Mouse (Mus musculus): Measurements from ENCODE around the gene Tmem95. TPM values are rescaled to one million over a fixed set of nuclear protein-coding genes. Genes with fewer than 3 reads are reported as not detected.

Tmem95 gene
- polyA plus RNA-seq, 1 experiment from 2014 or later = not detected

DNA sequence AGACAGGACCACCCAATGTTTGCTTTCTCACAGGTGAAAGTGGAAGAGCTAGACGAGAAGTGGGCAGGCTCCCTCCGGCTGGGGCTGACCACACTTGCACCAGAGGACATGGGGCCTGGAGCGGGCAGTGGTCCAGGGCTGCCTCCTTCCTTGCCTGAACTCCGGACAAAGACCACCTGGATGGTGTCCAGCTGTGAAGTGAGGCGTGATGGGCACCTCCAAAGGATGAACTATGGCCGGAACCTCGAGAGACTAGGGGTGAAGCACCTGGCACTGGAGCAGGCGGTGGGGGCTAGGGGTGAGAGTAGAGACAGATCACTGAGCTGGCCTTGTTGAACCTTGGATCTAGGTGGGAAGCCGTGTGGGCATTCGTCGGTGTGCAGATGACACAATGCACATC, 30.8 kb upstream of the Tmem95 start:
- Histone ChIP-seq H3K9ac (no peak overlapping the region), H3K27ac (no peak overlapping the region), H3K27me3 (no peaks in the 10 kb centered on the region), H3K9me3 (replicated peaks) (no peaks in the 10 kb centered on the region), H3K4me2 (no peak overlapping the region), H3K4me1 (peaks cover 7% of the 10 kb centered on the region), H3K4me3 (no peak overlapping the region), H3K36me3 (ENCODE audit: poor library complexity, severe bottlenecking) (peaks cover 99% of the 10 kb centered on the region)
- no peak for ATAC-seq
- 92% methylated on average over 11 of the region's 11 CpGs for WGBS

DNA sequence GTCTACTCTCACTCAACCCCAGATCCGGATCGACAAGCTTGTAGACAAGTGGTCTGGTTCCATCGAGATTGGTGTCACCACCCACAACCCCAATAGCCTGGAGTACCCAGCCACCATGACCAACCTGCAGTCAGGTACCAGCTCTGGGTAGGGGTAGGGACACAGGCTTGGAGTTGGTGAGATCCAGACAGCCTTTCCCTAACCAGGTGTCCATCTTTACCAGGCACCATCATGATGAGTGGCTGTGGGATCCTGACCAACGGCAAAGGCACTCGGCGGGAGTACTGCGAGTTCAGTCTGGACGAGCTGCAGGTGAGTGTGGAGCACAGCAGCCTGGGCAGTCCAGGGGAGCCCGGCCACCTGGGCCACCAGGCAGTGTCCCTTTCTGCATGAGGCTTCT, 26.5 kb upstream of the Tmem95 start:
- Histone ChIP-seq H3K9me3 (replicated peaks) (no peaks in the 10 kb centered on the region), H3K4me1 (peaks cover 23% of the 10 kb centered on the region), H3K27ac (no peak overlapping the region), H3K4me2 (no peak overlapping the region), H3K9ac (no peak overlapping the region), H3K4me3 (no peak overlapping the region), H3K36me3 (ENCODE audit: poor library complexity, severe bottlenecking) (peaks cover 63% of the 10 kb centered on the region), H3K27me3 (no peaks in the 10 kb centered on the region)
- 94% methylated on average over 9 of the region's 9 CpGs for whole genome bisulfite sequencing
- ATAC-seq = no peak

DNA sequence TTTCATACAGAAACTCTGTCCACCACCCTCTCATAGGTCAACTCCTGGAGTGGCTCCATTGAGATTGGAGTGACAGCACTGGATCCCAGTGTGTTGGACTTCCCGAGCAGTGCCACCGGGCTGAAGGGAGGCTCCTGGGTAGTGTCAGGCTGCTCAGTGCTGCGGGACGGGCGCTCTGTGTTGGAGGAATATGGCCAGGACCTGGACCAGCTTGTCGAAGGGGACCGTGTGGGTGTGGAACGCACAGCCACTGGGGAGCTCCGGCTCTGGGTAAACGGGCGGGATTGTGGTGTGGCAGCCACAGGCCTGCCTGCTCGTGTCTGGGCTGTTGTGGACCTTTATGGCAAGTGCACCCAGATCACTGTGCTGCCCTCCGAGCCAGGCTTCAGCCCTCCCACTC, 25.2 kb upstream of the Tmem95 start:
- H3K4me3 ChIP-seq = peak overlapping the region; percentile 89

DNA sequence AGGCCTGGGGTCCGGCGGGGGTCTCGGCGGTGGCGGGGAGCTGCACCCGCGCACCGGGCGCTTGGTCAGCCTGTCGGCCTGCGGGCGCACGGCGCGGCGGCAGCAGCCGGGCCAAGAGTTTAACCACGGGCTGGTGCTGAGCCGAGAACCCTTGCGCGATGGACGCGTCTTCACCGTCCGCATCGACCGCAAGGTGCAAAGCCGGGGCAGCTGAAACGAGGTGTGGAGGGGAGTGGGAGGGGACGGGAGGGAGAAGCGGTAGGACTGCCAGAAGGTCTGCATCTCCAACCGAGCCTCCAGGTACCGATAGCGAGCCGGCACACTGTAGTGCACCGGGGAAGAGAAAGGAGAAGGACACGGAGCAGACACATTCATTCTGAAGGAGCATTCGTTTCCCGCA, 24.2 kb upstream of the Tmem95 start:
- H3K27ac ChIP-seq = peak overlapping the region; percentile 96
- peak overlapping the region; percentile 95 for H3K4me2 ChIP-seq
- peak overlapping the region; percentile 89 for H3K4me3 ChIP-seq
- no peaks in the 10 kb centered on the region for H3K27me3 ChIP-seq
- WGBS = under 1% methylated on average over 30 of the region's 39 CpGs
- peak overlapping the region; percentile 97 for H3K9ac ChIP-seq
- peak; percentile 7; the same call in 1 of the 2 replicates for ATAC-seq
- H3K9me3 ChIP-seq (replicated peaks) = no peaks in the 10 kb centered on the region
- H3K36me3 ChIP-seq (ENCODE audit: poor library complexity, severe bottlenecking) = peaks cover 40% of the 10 kb centered on the region
- H3K4me1 ChIP-seq = peaks cover 32% of the 10 kb centered on the region

More for the DNA sequence above, 25.2 kb upstream of the Tmem95 start:
- no peak for ATAC-seq
- H3K27ac ChIP-seq = no peak overlapping the region
- peaks cover 32% of the 10 kb centered on the region for H3K4me1 ChIP-seq
- WGBS = 83% methylated on average over 13 of the region's 13 CpGs
- H3K27me3 ChIP-seq = no peaks in the 10 kb centered on the region
- H3K36me3 ChIP-seq (ENCODE audit: poor library complexity, severe bottlenecking) = peaks cover 50% of the 10 kb centered on the region
- peak overlapping the region; percentile 95 for H3K4me2 ChIP-seq
- no peaks in the 10 kb centered on the region for H3K9me3 ChIP-seq (replicated peaks)
- peak overlapping the region; percentile 97 for H3K9ac ChIP-seq

DNA sequence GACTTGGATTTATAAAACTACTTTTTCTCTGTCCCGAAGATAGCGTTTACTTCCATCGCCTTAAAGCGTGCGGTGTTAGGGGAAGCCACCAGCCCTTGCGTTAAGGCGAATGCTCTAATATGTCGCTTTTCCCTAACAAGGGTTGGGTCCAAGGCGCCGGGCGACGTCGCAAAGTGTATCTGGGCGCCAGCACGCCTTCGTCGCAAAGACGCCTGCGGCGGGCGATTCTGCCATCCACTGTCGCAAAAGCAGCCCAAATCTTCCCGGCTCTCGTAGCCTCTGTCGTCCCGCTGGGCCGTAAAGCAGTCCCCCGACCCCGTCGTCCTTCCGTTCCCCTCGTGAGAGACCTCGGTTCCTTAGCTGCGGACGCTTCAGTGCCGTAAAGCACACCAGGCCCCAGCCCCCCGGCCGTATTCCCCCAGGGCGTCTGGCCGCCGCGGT, 23.6 kb upstream of the Tmem95 start:
- H3K4me3 ChIP-seq = peak overlapping the region; percentile 89
- H3K9me3 ChIP-seq (replicated peaks) = no peaks in the 10 kb centered on the region
- H3K4me2 ChIP-seq = peak overlapping the region; percentile 95
- peak overlapping the region; percentile 96 for H3K27ac ChIP-seq
- H3K9ac ChIP-seq = peak overlapping the region; percentile 97
- peaks cover 34% of the 10 kb centered on the region for H3K36me3 ChIP-seq (ENCODE audit: poor library complexity, severe bottlenecking)
- peaks cover 32% of the 10 kb centered on the region for H3K4me1 ChIP-seq
- ATAC-seq = peak; percentile 77
- under 1% methylated on average over 42 of the region's 42 CpGs for WGBS
- H3K27me3 ChIP-seq = no peaks in the 10 kb centered on the region

DNA sequence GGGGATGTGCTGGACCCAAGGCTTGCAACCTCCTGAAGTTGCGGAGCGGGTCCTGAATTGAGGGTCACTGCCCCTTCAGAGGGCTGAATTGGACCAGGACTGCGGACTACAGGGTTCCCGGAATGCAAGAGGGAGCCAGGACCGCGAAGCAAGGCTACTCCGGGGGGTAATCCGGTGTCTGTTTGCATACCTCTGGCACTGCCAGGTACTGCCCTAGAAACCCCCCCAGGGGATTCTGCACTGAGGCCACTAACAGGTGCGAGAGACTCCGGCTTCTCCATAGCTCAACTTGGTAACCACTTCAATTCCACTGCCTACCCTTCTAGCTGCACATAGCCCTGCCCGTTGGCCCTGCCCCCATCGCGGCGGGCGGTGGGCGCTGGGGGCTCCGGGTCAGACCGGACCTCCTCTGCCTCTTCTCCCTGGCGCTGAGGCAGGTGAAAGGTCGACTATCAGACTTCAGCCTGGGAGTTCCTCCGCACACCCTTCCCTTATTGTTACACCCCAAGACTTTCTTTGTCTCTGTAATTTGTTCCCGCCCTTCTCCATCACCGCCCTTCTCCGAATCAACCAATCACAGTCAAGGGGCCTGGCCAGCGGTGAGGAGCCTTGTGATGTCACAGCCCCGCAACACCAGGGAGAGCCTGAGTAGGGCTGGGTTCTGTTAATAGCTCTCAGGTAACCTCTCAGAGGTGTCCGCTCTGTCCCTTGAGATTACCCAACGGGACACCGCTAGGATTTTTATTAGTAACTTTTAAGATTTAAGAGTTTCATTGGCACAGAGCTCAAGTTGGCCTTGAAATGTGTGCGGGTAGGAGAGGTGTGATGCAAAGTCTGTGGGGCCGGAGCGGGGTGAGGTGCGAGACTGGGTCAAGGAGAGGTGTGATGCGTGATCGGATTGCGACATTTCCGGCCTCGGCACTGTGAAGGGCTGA, 22.9 kb upstream of the Tmem95 start, which contains the start of the genes 2810408A11Rik and Neurl4:
Gene 2810408A11Rik (minus strand): TSS at position 517 of the 935 bp plus-strand sequence.
Gene Neurl4 (plus strand): TSS at position 602 of the 935 bp plus-strand sequence.
- ATAC-seq = peak; percentile 95
- peak within 1 kb of the TSS; percentile 96 for H3K27ac ChIP-seq
- no peaks in the 10 kb centered on the region for H3K27me3 ChIP-seq
- H3K4me3 ChIP-seq = peak within 1 kb of the TSS; percentile 89
- H3K9ac ChIP-seq = peak within 1 kb of the TSS; percentile 97
- under 1% methylated on average over 38 of the region's 38 CpGs for WGBS
- H3K36me3 ChIP-seq (ENCODE audit: poor library complexity, severe bottlenecking) = peaks cover 27% of the 10 kb centered on the region
- H3K4me2 ChIP-seq = peak within 1 kb of the TSS; percentile 95
- H3K4me1 ChIP-seq = peaks cover 32% of the 10 kb centered on the region
- no peaks in the 10 kb centered on the region for H3K9me3 ChIP-seq (replicated peaks)

DNA sequence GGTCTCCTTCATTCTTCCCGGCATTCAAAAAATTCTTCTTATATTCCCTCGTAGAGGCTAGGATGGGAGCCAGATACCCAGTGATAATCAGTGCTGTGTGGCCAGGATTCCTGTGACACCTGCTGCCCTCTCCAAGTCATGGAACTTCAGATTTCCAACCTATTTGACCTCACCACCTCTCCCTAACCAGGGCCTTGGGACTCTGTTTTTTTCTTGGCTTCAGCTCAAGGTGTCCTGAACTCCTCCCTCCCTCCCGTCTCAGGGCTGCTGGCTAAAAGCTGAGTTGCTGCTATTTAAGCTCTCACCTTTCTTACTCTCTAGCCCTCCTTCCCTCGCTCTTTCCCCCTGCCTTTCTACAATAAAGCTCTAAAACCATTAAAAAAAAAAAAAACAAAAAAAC, 22.1 kb upstream of the Tmem95 start:
- no peak for ATAC-seq
- no peak overlapping the region for H3K27ac ChIP-seq
- peaks cover 19% of the 10 kb centered on the region for H3K36me3 ChIP-seq (ENCODE audit: poor library complexity, severe bottlenecking)
- H3K4me1 ChIP-seq = peaks cover 32% of the 10 kb centered on the region
- H3K4me3 ChIP-seq = peak overlapping the region; percentile 89
- peak overlapping the region; percentile 97 for H3K9ac ChIP-seq
- H3K4me2 ChIP-seq = peak overlapping the region; percentile 95
- H3K27me3 ChIP-seq = no peaks in the 10 kb centered on the region
- 15% methylated on average over 4 of the region's 4 CpGs for WGBS
- no peaks in the 10 kb centered on the region for H3K9me3 ChIP-seq (replicated peaks)

DNA sequence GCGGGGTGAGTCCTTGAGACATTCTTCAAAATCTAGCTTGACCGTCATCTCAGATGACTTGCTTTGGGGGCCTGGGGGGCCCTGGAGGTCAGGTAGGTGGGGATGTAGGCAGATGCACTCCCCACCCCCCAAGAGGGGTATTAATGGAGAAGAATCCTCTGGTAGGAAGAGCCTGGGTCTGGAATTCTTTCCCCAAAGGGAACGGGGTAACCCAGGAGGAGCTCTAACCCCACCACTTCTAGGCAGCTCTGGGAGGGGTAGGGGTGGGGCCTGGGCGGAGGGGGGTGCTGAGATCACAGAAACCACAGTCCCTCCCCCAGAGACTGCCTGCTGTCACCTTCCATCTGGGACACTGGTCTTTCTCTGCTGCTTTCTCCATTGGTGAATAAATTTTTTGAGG, 17.5 kb upstream of the Tmem95 start, which contains the start of gene Acap1:
Gene Acap1 (minus strand): TSS at position 249 of the 400 bp plus-strand sequence.
- no peaks in the 10 kb centered on the region for H3K9me3 ChIP-seq (replicated peaks)
- no peak within 1 kb of the TSS for H3K4me3 ChIP-seq
- no peak within 1 kb of the TSS for H3K4me2 ChIP-seq
- no peaks in the 10 kb centered on the region for H3K36me3 ChIP-seq (ENCODE audit: poor library complexity, severe bottlenecking)
- no peaks in the 10 kb centered on the region for H3K27me3 ChIP-seq
- peaks cover 17% of the 10 kb centered on the region for H3K4me1 ChIP-seq
- H3K9ac ChIP-seq = no peak within 1 kb of the TSS
- 83% methylated on average over 4 of the region's 4 CpGs for WGBS
- no peak within 1 kb of the TSS for H3K27ac ChIP-seq
- ATAC-seq = no peak

DNA sequence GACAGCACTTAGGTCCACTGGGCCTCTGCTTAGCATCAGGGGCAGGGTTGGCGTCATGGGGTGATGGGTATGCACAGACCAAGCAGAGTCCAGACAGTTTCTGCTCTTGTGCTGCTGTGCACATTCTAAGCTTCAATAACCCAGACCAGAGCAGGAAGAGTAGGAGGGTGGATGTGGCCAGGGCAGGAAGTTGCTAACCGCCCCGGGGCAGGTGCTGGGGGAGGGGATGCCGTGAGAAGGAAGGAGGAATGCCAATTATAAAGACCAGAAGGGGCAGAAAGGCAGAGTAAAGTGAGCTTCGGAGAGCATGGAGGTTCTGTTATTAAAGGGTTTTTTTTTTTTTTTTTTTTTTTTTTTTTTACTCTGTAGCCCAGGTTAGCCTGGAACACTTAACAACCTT, 16.9 kb upstream of the Tmem95 start:
- no peaks in the 10 kb centered on the region for H3K27me3 ChIP-seq
- H3K9ac ChIP-seq = no peak overlapping the region
- no peak overlapping the region for H3K27ac ChIP-seq
- H3K9me3 ChIP-seq (replicated peaks) = no peaks in the 10 kb centered on the region
- H3K4me2 ChIP-seq = no peak overlapping the region
- no peak overlapping the region for H3K4me3 ChIP-seq
- H3K4me1 ChIP-seq = peaks cover 13% of the 10 kb centered on the region
- 95% methylated on average over 5 of the region's 5 CpGs for WGBS
- no peak for ATAC-seq
- H3K36me3 ChIP-seq (ENCODE audit: poor library complexity, severe bottlenecking) = no peaks in the 10 kb centered on the region

DNA sequence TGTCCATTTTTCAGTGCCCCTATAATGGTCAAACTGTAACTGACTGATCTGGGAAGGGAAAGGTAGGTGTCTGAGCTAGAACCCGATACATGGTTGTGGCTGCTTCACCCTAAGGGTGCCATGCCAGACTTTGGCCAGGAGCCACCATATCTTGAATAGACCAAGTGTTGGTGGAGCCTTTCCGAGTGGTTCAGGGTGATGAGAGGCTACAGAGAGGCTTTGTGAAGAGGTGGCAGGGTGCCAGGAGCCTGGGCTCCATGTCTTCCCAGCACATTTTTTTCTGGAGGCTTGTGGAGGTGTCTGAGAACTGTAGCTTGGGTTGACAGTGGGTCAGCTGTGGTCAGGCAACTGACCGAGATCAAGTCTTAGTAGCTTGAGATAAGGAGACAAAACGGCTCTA, 13.7 kb upstream of the Tmem95 start:
- Histone ChIP-seq H3K27me3 (no peaks in the 10 kb centered on the region), H3K9ac (no peak overlapping the region), H3K4me3 (no peak overlapping the region), H3K4me2 (no peak overlapping the region), H3K9me3 (replicated peaks) (no peaks in the 10 kb centered on the region), H3K27ac (no peak overlapping the region), H3K4me1 (no peaks in the 10 kb centered on the region), H3K36me3 (ENCODE audit: poor library complexity, severe bottlenecking) (no peaks in the 10 kb centered on the region)
- 70% methylated on average over 4 of the region's 4 CpGs for WGBS
- no peak for ATAC-seq

DNA sequence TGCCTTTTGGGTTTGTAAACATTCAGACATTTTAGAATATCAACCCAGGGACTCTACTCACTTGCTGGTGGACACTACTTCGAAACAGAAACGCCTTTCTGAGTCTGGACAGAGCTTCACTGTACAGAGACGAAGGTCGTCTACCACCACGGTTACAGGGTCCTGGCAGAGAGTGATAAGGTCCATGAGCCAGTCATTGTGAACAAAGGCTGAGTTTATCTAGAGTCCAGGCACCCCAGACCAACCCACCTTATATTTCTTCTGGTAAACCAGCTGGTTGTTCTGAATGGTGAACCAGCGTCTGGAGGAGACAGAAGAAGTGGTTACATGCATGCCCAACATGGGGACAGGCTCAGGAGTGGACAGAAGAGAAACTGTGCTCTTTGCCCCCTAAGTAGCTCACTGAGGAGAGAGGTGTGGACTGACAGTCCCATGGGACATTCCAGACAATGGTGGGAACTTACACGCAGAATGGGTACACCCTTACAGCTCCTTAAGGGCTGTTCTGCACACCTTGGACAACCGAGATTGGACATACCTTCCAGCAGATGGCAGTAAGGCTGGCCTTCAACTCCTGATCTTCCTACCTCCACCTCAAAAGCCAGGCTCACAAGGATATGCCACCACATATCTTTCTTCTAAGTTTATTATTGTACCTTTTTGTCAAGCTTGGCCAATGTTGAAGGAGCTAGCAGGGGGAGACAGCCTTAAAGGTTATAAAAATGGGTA, 9.3 kb upstream of the Tmem95 start:
- 74% methylated on average over 8 of the region's 8 CpGs for WGBS
- H3K4me1 ChIP-seq = no peaks in the 10 kb centered on the region
- H3K27me3 ChIP-seq = peaks cover 8% of the 10 kb centered on the region
- no peaks in the 10 kb centered on the region for H3K9me3 ChIP-seq (replicated peaks)
- H3K4me2 ChIP-seq = no peak overlapping the region
- no peaks in the 10 kb centered on the region for H3K36me3 ChIP-seq (ENCODE audit: poor library complexity, severe bottlenecking)
- H3K27ac ChIP-seq = no peak overlapping the region
- H3K4me3 ChIP-seq = no peak overlapping the region
- no peak for ATAC-seq
- H3K9ac ChIP-seq = no peak overlapping the region

DNA sequence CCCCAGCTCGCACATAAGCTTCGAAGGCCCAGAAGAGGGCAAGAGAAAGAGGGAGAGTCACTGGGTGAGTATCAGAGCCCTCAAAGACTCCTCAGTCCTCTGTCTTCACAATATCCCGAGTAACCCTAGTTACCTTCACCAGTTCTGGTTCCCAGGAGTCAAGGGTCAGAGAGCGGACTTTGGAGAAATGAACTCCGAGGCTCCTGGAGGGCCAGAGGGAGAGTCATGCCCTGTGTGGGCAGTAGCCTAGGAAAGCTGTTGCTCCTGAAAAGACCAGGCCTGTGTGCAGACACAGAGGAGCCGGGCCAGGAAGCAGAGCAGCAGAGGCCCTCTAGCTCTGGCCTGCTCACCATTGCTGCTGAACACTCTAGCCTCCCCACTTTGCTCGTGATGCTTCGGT, 6.8 kb upstream of the Tmem95 start:
- H3K9me3 ChIP-seq (replicated peaks) = no peaks in the 10 kb centered on the region
- WGBS = 88% methylated on average over 8 of the region's 8 CpGs
- H3K27ac ChIP-seq = no peak overlapping the region
- no peaks in the 10 kb centered on the region for H3K36me3 ChIP-seq (ENCODE audit: poor library complexity, severe bottlenecking)
- no peak overlapping the region for H3K4me2 ChIP-seq
- no peak overlapping the region for H3K4me3 ChIP-seq
- H3K4me1 ChIP-seq = peaks cover 18% of the 10 kb centered on the region
- H3K9ac ChIP-seq = no peak overlapping the region; the same call in 1 of the 2 replicates
- no peak for ATAC-seq
- peaks cover 31% of the 10 kb centered on the region for H3K27me3 ChIP-seq
